Mouse (Mus musculus): ENCODE measurements around the gene Aldh8a1.

DNA sequence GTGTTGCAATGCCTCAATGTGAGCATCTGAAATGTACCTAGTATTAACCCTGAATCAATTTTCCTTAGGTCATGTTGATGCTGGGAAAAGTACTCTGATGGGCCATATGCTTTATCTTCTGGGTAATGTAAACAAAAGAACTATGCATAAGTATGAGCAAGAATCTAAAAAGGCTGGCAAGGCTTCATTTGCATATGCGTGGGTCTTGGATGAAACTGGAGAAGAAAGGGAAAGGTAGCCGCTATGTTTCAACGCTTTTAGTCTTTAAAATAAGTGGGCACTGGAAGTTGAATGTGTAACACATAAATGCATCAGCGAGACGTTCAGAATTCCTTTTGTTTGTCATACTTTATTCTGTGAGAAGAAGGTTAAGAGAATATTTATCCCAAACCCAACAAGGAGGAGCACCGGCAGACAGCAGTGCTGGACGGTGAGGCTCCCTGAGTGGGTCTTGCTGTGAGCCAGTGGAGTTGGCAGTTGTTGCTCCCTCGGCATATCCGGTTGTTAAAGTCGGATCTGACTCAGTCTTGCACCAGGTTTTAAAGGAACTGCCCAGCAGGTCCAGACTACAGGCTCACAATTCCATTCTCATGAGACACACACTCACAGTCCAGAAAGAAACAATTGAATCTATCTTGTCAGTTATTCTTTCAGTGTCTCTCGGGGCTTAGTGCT lies 34.6 kb upstream of the Aldh8a1 start:
- TF ChIP-seq CTCF (IDR thresholded peaks at IDR 0.05; ENCODE audit: extremely low read depth, insufficient read length, insufficient replicate concordance, low read depth, low read length) (no peak), POLR2A (IDR thresholded peaks at IDR 0.05; ENCODE audit: low read depth, low read length) (no peak)

Measured in small intestine, adult 2 months (tissue).